Mouse (Mus musculus): ENCODE results near the gene Spin2-ps6. TPM values are rescaled to one million over a fixed set of nuclear protein-coding genes. Genes with fewer than 3 reads are reported as not detected.
"Not testable (repeated sequence)": the region's sequence is repeated elsewhere in the genome, so short reads cannot be mapped to it uniquely, and the experiment has no call there.

The Spin2-ps6 gene
- total RNA-seq (2015; ENCODE audit: low replicate concordance) = not detected in 2 replicates
- total RNA-seq (2017; ENCODE audit: low replicate concordance) = not detected in 2 replicates

- ATAC-seq (replicated peaks; ENCODE audit: low FRiP score, poor library complexity, severe bottlenecking) = not testable (repeated sequence)
Observed at GRCm38 (mm10) chrX:33234569-33234968, at the start of gene Spin2-ps6. TSS of gene Spin2-ps6 (plus strand) at chrX:33234869.

Other genes starting within 250 kb of the Spin2-ps6 start
- gene Btbd35f12, start 78.5 kb downstream of the Spin2-ps6 start, total RNA-seq (2015; ENCODE audit: low replicate concordance) = not detected in 2 replicates
- gene Btbd35f12, start 78.5 kb downstream of the Spin2-ps6 start, total RNA-seq (2017; ENCODE audit: low replicate concordance) = not detected in 2 replicates

All from erythroid progenitor cell, adult 5-6 weeks (primary cell).